Mouse (Mus musculus) CH12.LX (cell line): ENCODE measurements around the gene Mllt3. TPM values are rescaled to one million over a fixed set of nuclear protein-coding genes. Genes with fewer than 3 reads are reported as not detected.

ENCODE experiments used
- DNase-seq: peaks from one replicate; pipeline ENCODE4 v3.0.0-alpha.2; 2013; ENCODE audit errors: extremely low read depth
- H3K27ac ChIP-seq: 2 replicates; pipeline ENCODE4 v1.5.1; 2012; ENCODE audit warnings: low read depth, mild to moderate bottlenecking, control low read depth, moderate library complexity; ENCODE audit not compliant: insufficient read depth
- H3K27me3 ChIP-seq: replicated peaks from 2 replicates; pipeline ENCODE3; 2012; ENCODE audit warnings: inconsistent platforms
- H3K36me3 ChIP-seq, 2 experiments: replicated peaks in 1 of 2; 2 replicates each; pipeline versions ENCODE3 to v1.6.1; 2012; ENCODE audit warnings: inconsistent platforms in 1 of 2, low read length in 1 of 2, mild to moderate bottlenecking in 1 of 2, mixed read lengths in 1 of 2, moderate library complexity in 1 of 2; ENCODE audit not compliant: control insufficient read depth in 1 of 2, insufficient read depth in 1 of 2
- H3K4me1 ChIP-seq, 2 experiments: 2 replicates each; pipeline ENCODE4 v1.6.1; 2012; ENCODE audit warnings: inconsistent platforms in 1 of 2, moderate library complexity in 1 of 2; ENCODE audit not compliant: insufficient read depth in 2 of 2, control insufficient read depth in 1 of 2
- H3K4me2 ChIP-seq: 2 replicates; pipeline ENCODE4 v1.6.1; 2012; ENCODE audit warnings: low read depth, mild to moderate bottlenecking, control low read depth; ENCODE audit not compliant: poor library complexity, insufficient read depth, severe bottlenecking
- H3K4me3 ChIP-seq, 3 experiments: fragments of 150-350 bp in 1 of 3; sonication (generic) in 1 of 3; replicated peaks in 1 of 3; 2 replicates each; pipeline versions ENCODE3 to v1.5.1; 2011 to 2012; ENCODE audit warnings: low read depth in 2 of 3, low read length in 2 of 3, mild to moderate bottlenecking in 2 of 3, moderate library complexity in 2 of 3, control low read depth in 1 of 3, improper control_type of control experiment in 1 of 3, inconsistent platforms in 1 of 3, mixed read lengths in 1 of 3; ENCODE audit not compliant: poor library complexity in 1 of 3
- H3K79me2 ChIP-seq: replicated peaks from 2 replicates; pipeline ENCODE4 v1.6.1; 2012; ENCODE audit warnings: mild to moderate bottlenecking, moderate library complexity; ENCODE audit not compliant: control insufficient read depth, poor library complexity, insufficient read depth, severe bottlenecking; ENCODE audit errors: extremely low read depth
- H3K9ac ChIP-seq: 2 replicates; pipeline ENCODE4 v1.6.1; 2012; ENCODE audit warnings: low read depth, mild to moderate bottlenecking, control low read depth, moderate library complexity; ENCODE audit not compliant: insufficient read depth
- H3K9me3 ChIP-seq: replicated peaks from 2 replicates; pipeline ENCODE3; 2012; ENCODE audit warnings: low read length, inconsistent platforms, mixed read lengths
- CTCF ChIP-seq, 2 experiments: IDR thresholded peaks in 1 of 2; conservative IDR thresholded peaks in 1 of 2; 2 replicates each; pipeline ENCODE4 v1.5.1; 2011 to 2012; ENCODE audit warnings: low read depth in 2 of 2, low read length in 2 of 2, improper control_type of control experiment in 1 of 2, inconsistent platforms in 1 of 2, mild to moderate bottlenecking in 1 of 2, moderate library complexity in 1 of 2
- E2F4 ChIP-seq: IDR thresholded peaks from 2 replicates; pipeline ENCODE4 v1.6.1; 2011; ENCODE audit warnings: low read depth, low read length, improper control_type of control experiment; ENCODE audit not compliant: insufficient replicate concordance
- EP300 ChIP-seq: IDR thresholded peaks from 2 replicates; pipeline ENCODE4 v1.6.1; 2011; ENCODE audit warnings: low read length, improper control_type of control experiment
- GABPA ChIP-seq: IDR thresholded peaks from 2 replicates; pipeline ENCODE4 v1.6.1; 2012; ENCODE audit warnings: low read depth, low read length, improper control_type of control experiment, inconsistent platforms; ENCODE audit not compliant: insufficient replicate concordance
- HCFC1 ChIP-seq: IDR thresholded peaks from 2 replicates; pipeline ENCODE4 v1.6.1; 2012; ENCODE audit warnings: low read depth, mild to moderate bottlenecking, inconsistent platforms, low read length, improper control_type of control experiment
- IRF4 ChIP-seq: IDR thresholded peaks from 2 replicates; pipeline ENCODE4 v1.6.1; 2014; ENCODE audit warnings: low read depth, mild to moderate bottlenecking, inconsistent platforms, low read length, improper control_type of control experiment
- JUN ChIP-seq: IDR thresholded peaks from 2 replicates; pipeline ENCODE4 v1.6.1; 2011; ENCODE audit warnings: low read depth, mild to moderate bottlenecking, low read length, improper control_type of control experiment, moderate library complexity; ENCODE audit not compliant: insufficient read depth
- KAT2A ChIP-seq: IDR thresholded peaks from 2 replicates; pipeline ENCODE4 v1.6.1; 2012; ENCODE audit warnings: low read length, improper control_type of control experiment, inconsistent platforms; ENCODE audit not compliant: insufficient replicate concordance
- MAFK ChIP-seq: IDR thresholded peaks from 2 replicates; pipeline ENCODE4 v1.6.1; 2011; ENCODE audit warnings: low read length, improper control_type of control experiment; ENCODE audit not compliant: insufficient replicate concordance
- MAX ChIP-seq: IDR thresholded peaks from 2 replicates; pipeline ENCODE4 v1.6.1; 2011; ENCODE audit warnings: low read length, improper control_type of control experiment
- MXI1 ChIP-seq: IDR thresholded peaks from 2 replicates; pipeline ENCODE4 v1.6.1; 2011; ENCODE audit warnings: mild to moderate bottlenecking, low read depth, low read length, improper control_type of control experiment
- NELFE ChIP-seq: IDR thresholded peaks from 2 replicates; pipeline ENCODE4 v1.6.1; 2011; ENCODE audit warnings: low read depth, low read length, improper control_type of control experiment
- PAX5 ChIP-seq: IDR thresholded peaks from 2 replicates; pipeline ENCODE4 v1.6.1; 2012; ENCODE audit warnings: low read length, inconsistent platforms, mixed read lengths
- POLR2A ChIP-seq: IDR thresholded peaks from 2 replicates; pipeline ENCODE4 v1.6.1; 2011; ENCODE audit warnings: low read depth, mild to moderate bottlenecking, improper control_type of control experiment, low read length
- POLR2AphosphoS2 ChIP-seq: IDR thresholded peaks from 2 replicates; pipeline ENCODE4 v1.6.1; 2011; ENCODE audit warnings: low read depth, low read length, improper control_type of control experiment
- RAD21 ChIP-seq: IDR thresholded peaks from 2 replicates; pipeline ENCODE4 v1.6.1; 2011; ENCODE audit warnings: low read depth, mild to moderate bottlenecking, low read length, improper control_type of control experiment, moderate library complexity
- RCOR1 ChIP-seq: conservative IDR thresholded peaks from 2 replicates; pipeline ENCODE4 v1.6.1; 2012; ENCODE audit warnings: low read depth, mild to moderate bottlenecking, inconsistent platforms, low read length, improper control_type of control experiment
- SIN3A ChIP-seq: IDR thresholded peaks from 2 replicates; pipeline ENCODE4 v1.6.1; 2012; ENCODE audit warnings: low read length, improper control_type of control experiment, inconsistent platforms
- SMC3 ChIP-seq: IDR thresholded peaks from 2 replicates; pipeline ENCODE4 v1.6.1; 2011; ENCODE audit warnings: low read depth, low read length, improper control_type of control experiment
- TBP ChIP-seq: conservative IDR thresholded peaks from 2 replicates; pipeline ENCODE4 v1.6.1; 2011; ENCODE audit warnings: low read depth, low read length, improper control_type of control experiment
- TCF12 ChIP-seq: IDR thresholded peaks from 2 replicates; pipeline ENCODE4 v1.6.1; 2014; ENCODE audit warnings: low read depth, mild to moderate bottlenecking, inconsistent platforms, low read length, improper control_type of control experiment
- UBTF ChIP-seq: IDR thresholded peaks from 2 replicates; pipeline ENCODE4 v1.6.1; 2012; ENCODE audit warnings: low read depth, mild to moderate bottlenecking, inconsistent platforms, low read length, improper control_type of control experiment, moderate library complexity
- USF1 ChIP-seq: IDR thresholded peaks from 2 replicates; pipeline ENCODE4 v1.6.1; 2014; ENCODE audit warnings: low read depth, mild to moderate bottlenecking, inconsistent platforms, low read length, improper control_type of control experiment
- ZC3H11A ChIP-seq: IDR thresholded peaks from 2 replicates; pipeline ENCODE4 v1.6.1; 2012; ENCODE audit warnings: low read depth, mild to moderate bottlenecking, inconsistent platforms, low read length, improper control_type of control experiment
- ZKSCAN1 ChIP-seq: IDR thresholded peaks from 2 replicates; pipeline ENCODE4 v1.6.1; 2012; ENCODE audit warnings: low read depth, inconsistent platforms, low read length, improper control_type of control experiment, borderline replicate concordance
- ZMIZ1 ChIP-seq: IDR thresholded peaks from 2 replicates; pipeline ENCODE4 v1.6.1; 2012; ENCODE audit warnings: low read depth, mild to moderate bottlenecking, inconsistent platforms, low read length, improper control_type of control experiment
- ZNF384 ChIP-seq: IDR thresholded peaks from 2 replicates; pipeline ENCODE4 v1.6.1; 2012; ENCODE audit warnings: low read depth, low read length, improper control_type of control experiment, inconsistent platforms
- dilution Hi-C: fragments of 300-500 bp; cut with MboI; formaldehyde crosslinking; loops from 2 replicates; pipeline ENCODE4 v1.14.3; 2020; ENCODE audit warnings: low sequenced_read_pairs; ENCODE audit not compliant: extremely low pct_unique_long_range_greater_than_20kb, extremely low pct_ligation_motif_present
- in situ Hi-C: fragments of 300-500 bp; cut with MboI; formaldehyde crosslinking; loops from 3 replicates; pipeline ENCODE4 v1.14.3; 2019; ENCODE audit warnings: low sequenced_read_pairs, low pct_ligation_motif_present, low pct_unique_long_range_greater_than_20kb, mixed read lengths
- polyA plus RNA-seq: library from polyadenylated mRNA; unstranded; fragments of >175 nt; gene quantifications from 2 replicates; pipeline ENCODE4 v1.2.1, GENCODE M21; 2012; ENCODE audit warnings: low read depth; ENCODE audit not compliant: insufficient read length
- total RNA-seq, 2 experiments: library from RNA; depleted of rRNA; stranded (reverse); fragments of 300-350 nt in 1 of 2; fragments of >200 nt in 1 of 2; gene quantifications; 2 replicates each; pipeline ENCODE4 v1.2.3; 2012 to 2014

Gene Mllt3
- total and polyA plus RNA-seq, 3 experiments, result 8.3 to 20.9 (median 10.1) TPM

GRCm38 (mm10) chr4:87802140-87802539, 231.0 kb downstream of the Mllt3 start:
- TF ChIP-seq MAFK (no peak), SIN3A (no peak), MXI1 (no peak), RAD21 (no peak), KAT2A (no peak), MAX (no peak), USF1 (no peak), EP300 (no peak), UBTF (no peak), JUN (no peak), NELFE (no peak), POLR2A (no peak), HCFC1 (no peak), CTCF (conservative IDR thresholded peaks at IDR 0.05 in 1 of 2, IDR thresholded peaks at IDR 0.05 in 1 of 2; ENCODE audit: low read depth in 2 of 2, low read length in 2 of 2) (no peak), PAX5 (no peak), ZNF384 (no peak), TCF12 (no peak), GABPA (no peak), RCOR1 (no peak)
- Histone ChIP-seq H3K4me3 (no peak overlapping the region), H3K79me2 (no peaks in the 10 kb centered on the region), H3K9ac (no peak overlapping the region), H3K27me3 (no peaks in the 10 kb centered on the region), H3K36me3 (no peaks in the 10 kb centered on the region), H3K4me1 (peaks cover 0 to 14% of the 10 kb centered on the region in 2 experiments; a peak in 2 of 4 replicates), H3K9me3 (no peaks in the 10 kb centered on the region), H3K27ac (no peak overlapping the region), H3K4me2 (no peak overlapping the region)
- dilution Hi-C loops, result no loop called here
- in situ Hi-C loops, result no loop called here
- DNase-seq, result no peak

- no peak for TF ChIP-seq SMC3
- no peak for TF ChIP-seq ZC3H11A
- no peak for TF ChIP-seq TBP
- no peak for TF ChIP-seq EP300
- no peak for TF ChIP-seq E2F4
- TF ChIP-seq POLR2AphosphoS2, result no peak
- TF ChIP-seq USF1, result no peak
- TF ChIP-seq IRF4, result no peak
- TF ChIP-seq ZKSCAN1, result no peak
- no peak for TF ChIP-seq POLR2A
- TF ChIP-seq ZMIZ1, result no peak
- TF ChIP-seq, all 38 proteins: peak for 0
- dilution Hi-C loops, result no loop called here
- Histone ChIP-seq H3K79me2 (no peaks in the 10 kb centered on the region), H3K36me3 (no peaks in the 10 kb centered on the region), H3K4me2 (no peak overlapping the region), H3K9ac (no peak overlapping the region), H3K9me3 (no peaks in the 10 kb centered on the region), H3K27me3 (no peaks in the 10 kb centered on the region), H3K4me3 (no peak overlapping the region), H3K4me1 (peaks cover 0 to 6% of the 10 kb centered on the region in 2 experiments; a peak in 2 of 4 replicates), H3K27ac (no peak overlapping the region)
- in situ Hi-C loops, result no loop called here
- no peak for DNase-seq
These were observed 231.8 kb downstream of the Mllt3 start for GRCm38 (mm10) chr4:87801332-87801731.
